In genomic region chr9:62987824-62988223, GRCm38 (mm10) we compare ENCODE assay signal across 7 mouse cellular contexts. TPM values are rescaled to one million over a fixed set of nuclear protein-coding genes. Genes with fewer than 3 reads are reported as not detected.
DNase-seq lines count a peak whose midpoint lies in the region; ATAC-seq and TF ChIP-seq lines count a peak whose summit lies in the region.

Gene Pias1 (minus strand): TSS chr9:62987924.

- TF ChIP-seq CTCF in thymus, adult 2 months (IDR thresholded peaks at IDR 0.05; ENCODE audit: borderline replicate concordance, control insufficient read depth, extremely low read depth, insufficient read depth, low read length, poor library complexity): no peak

- no peaks in the 10 kb centered on the region for H3K27me3 ChIP-seq in thymus, adult 2 months (ENCODE audit: control insufficient read depth, insufficient read depth, low read length)
- H3K27me3 ChIP-seq in forebrain, embryonic 12.5 days: no peaks in the 10 kb centered on the region
- no peaks in the 10 kb centered on the region for H3K27me3 ChIP-seq in limb, embryonic 14.5 days (ENCODE audit: control insufficient read depth, insufficient read depth, low read length)

- no peak for DNase-seq in thymus, adult 2 months
- no peak for DNase-seq in thymus, adult 18-20 months
- DNase-seq in heart, postnatal 36 days: no peak
- DNase-seq in limb, embryonic 14.5 days (ENCODE audit: low spot score): no peak
- DNase-seq in adipocyte (ENCODE audit: low spot score): no peak
- no peak for DNase-seq in ovary, postnatal 10 days (ENCODE audit: low spot score)

- WGBS in thymus, adult 2 months: 91% methylated on average over 5 of the region's 5 CpGs
- WGBS in forebrain, embryonic 12.5 days: 86% methylated on average over 5 of the region's 5 CpGs
- WGBS in limb, embryonic 14.5 days: 85% methylated on average over 5 of the region's 5 CpGs

- H3K9ac ChIP-seq in forebrain, embryonic 12.5 days: no peak within 1 kb of the TSS
- H3K9ac ChIP-seq in limb, embryonic 14.5 days (ENCODE audit: low read depth, low read length, severe bottlenecking): no peak within 1 kb of the TSS

- no peak within 1 kb of the TSS for H3K4me3 ChIP-seq in thymus, adult 2 months (ENCODE audit: control insufficient read depth, insufficient read depth, low read length)
- no peak within 1 kb of the TSS for H3K4me3 ChIP-seq in forebrain, embryonic 12.5 days (replicated peaks)
- H3K4me3 ChIP-seq in limb, embryonic 14.5 days (replicated peaks; ENCODE audit: low read length): no peak within 1 kb of the TSS

- TF ChIP-seq POLR2A in thymus, adult 2 months (IDR thresholded peaks at IDR 0.05; ENCODE audit: control insufficient read depth, extremely low read depth, insufficient read depth, low read length, poor library complexity): no peak
- TF ChIP-seq POLR2A in limb, embryonic 14.5 days (IDR thresholded peaks at IDR 0.05; ENCODE audit: borderline replicate concordance, extremely low read depth, insufficient read depth, insufficient read length): no peak

- no peak for ATAC-seq in forebrain, embryonic 12.5 days (ENCODE audit: low FRiP score)
- no peak for ATAC-seq in limb, embryonic 14.5 days (ENCODE audit: low FRiP score, low read depth)

- H3K4me1 ChIP-seq in thymus, adult 2 months (replicated peaks; ENCODE audit: control insufficient read depth, insufficient read depth, low read length): no peaks in the 10 kb centered on the region
- H3K4me1 ChIP-seq in forebrain, embryonic 12.5 days: no peaks in the 10 kb centered on the region
- H3K4me1 ChIP-seq in limb, embryonic 14.5 days (ENCODE audit: control insufficient read depth, insufficient read depth, low read length): no peaks in the 10 kb centered on the region

- H3K27ac ChIP-seq in thymus, adult 2 months (ENCODE audit: control insufficient read depth, insufficient read depth, low read length): no peak within 1 kb of the TSS
- no peak within 1 kb of the TSS for H3K27ac ChIP-seq in forebrain, embryonic 12.5 days
- H3K27ac ChIP-seq in limb, embryonic 14.5 days (replicated peaks; ENCODE audit: low read depth, low read length): no peak within 1 kb of the TSS

- no peaks in the 10 kb centered on the region for H3K36me3 ChIP-seq in thymus, adult 2 months (ENCODE audit: control insufficient read depth, insufficient read depth, low read length)
- no peaks in the 10 kb centered on the region for H3K36me3 ChIP-seq in forebrain, embryonic 12.5 days (replicated peaks)
- H3K36me3 ChIP-seq in limb, embryonic 14.5 days (ENCODE audit: control insufficient read depth, insufficient read depth, low read length): no peaks in the 10 kb centered on the region

- H3K4me2 ChIP-seq in forebrain, embryonic 12.5 days: no peak within 1 kb of the TSS
- no peak within 1 kb of the TSS for H3K4me2 ChIP-seq in limb, embryonic 14.5 days (replicated peaks; ENCODE audit: low read depth, low read length, severe bottlenecking)

- H3K9me3 ChIP-seq in forebrain, embryonic 12.5 days: no peaks in the 10 kb centered on the region
- H3K9me3 ChIP-seq in limb, embryonic 14.5 days (ENCODE audit: control insufficient read depth, low read length): no peaks in the 10 kb centered on the region

- intact Hi-C loops in heart, postnatal 36 days (cut with DNase I): no loop called here

RNA-seq across cellular contexts. Expression of gene Pias1, which starts in this region (rescaled TPM):
- 60.9 and 64.3 TPM in 2 replicates for polyA plus RNA-seq in thymus, adult 2 months (2012; rRNA removed)
- polyA plus RNA-seq in forebrain, embryonic 12.5 days (2016; fragmentation: Nextera tagmentation; extraction: Ambion mirVana): 63.2 and 67.9 TPM in 2 replicates
- 10 to 100 TPM; 22.6 to 29.4 TPM for total RNA-seq in heart, postnatal 36 days (2021)
- polyA plus RNA-seq in limb, embryonic 14.5 days (2012; rRNA removed): 33.0 and 44.4 TPM in 2 replicates
- polyA plus RNA-seq in limb, embryonic 14.5 days (2014; fragmentation: Nextera tagmentation; extraction: Ambion mirVana): 52.4 and 53.5 TPM in 2 replicates
